Mouse (Mus musculus): ENCODE results near the gene Ifnlr1. TPM values are rescaled to one million over a fixed set of nuclear protein-coding genes. Genes with fewer than 3 reads are reported as not detected.
A peak's percentile ranks its signal among the peaks of the same experiment; 100 is the strongest.
"Not testable (repeated sequence)": the region's sequence is repeated elsewhere in the genome, so short reads cannot be mapped to it uniquely, and the experiment has no call there.

Gene Ifnlr1
- polyA plus RNA-seq (2015; fragmentation: Nextera tagmentation; extraction: Ambion mirVana): 1.8 TPM in 2 replicates

- under 1% methylated on average over 40 of the region's 41 CpGs for WGBS
- peak; percentile 65 for ATAC-seq (ENCODE audit: insufficient read depth, low FRiP score, low read depth)
Measured at GRCm38 (mm10) chr4:135685906-135686567, at the start of gene Ifnlr1. TSS of gene Ifnlr1 (plus strand) at chr4:135686287.

GRCm38 (mm10) chr4:135641302-135642079 is 44.6 kb upstream of the Ifnlr1 start:
- not testable (repeated sequence) for H3K9ac ChIP-seq; H3K4me3 ChIP-seq (replicated peaks); H3K36me3 ChIP-seq; H3K4me2 ChIP-seq; H3K27me3 ChIP-seq (replicated peaks); H3K27ac ChIP-seq; H3K9me3 ChIP-seq; ATAC-seq (ENCODE audit: insufficient read depth, low FRiP score, low read depth)
- 74% methylated on average over 8 of the region's 8 CpGs for WGBS
- peaks cover 11% of the 10 kb centered on the region for H3K4me1 ChIP-seq

More at GRCm38 (mm10) chr4:135685906-135686567, at the start of gene Ifnlr1:
- peak within 1 kb of the TSS; percentile 95 for H3K4me2 ChIP-seq
- peak within 1 kb of the TSS; percentile 60 for H3K4me3 ChIP-seq (replicated peaks)
- peaks cover 28% of the 10 kb centered on the region; the same call in 1 of the 2 replicates for H3K27me3 ChIP-seq (replicated peaks)
- no peaks in the 10 kb centered on the region for H3K9me3 ChIP-seq
- peak within 1 kb of the TSS; percentile 70; the same call in 1 of the 2 replicates for H3K27ac ChIP-seq
- H3K4me1 ChIP-seq: no peaks in the 10 kb centered on the region
- H3K9ac ChIP-seq: peak within 1 kb of the TSS; percentile 59; the same call in 1 of the 2 replicates
- no peaks in the 10 kb centered on the region for H3K36me3 ChIP-seq

GRCm38 (mm10) chr4:135645022-135645637 is 41.0 kb upstream of the Ifnlr1 start:
- 35% methylated on average over 12 of the region's 12 CpGs for WGBS
- H3K4me2 ChIP-seq: no peak overlapping the region
- ATAC-seq (ENCODE audit: insufficient read depth, low FRiP score, low read depth): peak; percentile 82

GRCm38 (mm10) chr4:135652966-135653607 is 33.0 kb upstream of the Ifnlr1 start:
- H3K9me3 ChIP-seq: no peaks in the 10 kb centered on the region
- no peak overlapping the region for H3K9ac ChIP-seq
- no peaks in the 10 kb centered on the region for H3K27me3 ChIP-seq (replicated peaks)
- H3K4me2 ChIP-seq: no peak overlapping the region
- H3K4me3 ChIP-seq (replicated peaks): no peak overlapping the region
- H3K27ac ChIP-seq: no peak overlapping the region
- H3K4me1 ChIP-seq: peaks cover 28% of the 10 kb centered on the region
- no peak for ATAC-seq (ENCODE audit: insufficient read depth, low FRiP score, low read depth)
- 44% methylated on average over 11 of the region's 11 CpGs for WGBS
- no peaks in the 10 kb centered on the region for H3K36me3 ChIP-seq

More at GRCm38 (mm10) chr4:135645022-135645637, 41.0 kb upstream of the Ifnlr1 start:
- Histone ChIP-seq H3K9me3 (no peaks in the 10 kb centered on the region), H3K9ac (no peak overlapping the region), H3K27ac (peak overlapping the region; percentile 35; the same call in 1 of the 2 replicates), H3K4me1 (peaks cover 11% of the 10 kb centered on the region), H3K36me3 (no peaks in the 10 kb centered on the region), H3K4me3 (replicated peaks) (no peak overlapping the region), H3K27me3 (replicated peaks) (no peaks in the 10 kb centered on the region)

- H3K27ac ChIP-seq: no peak overlapping the region
- H3K4me2 ChIP-seq: no peak overlapping the region
- no peaks in the 10 kb centered on the region for H3K27me3 ChIP-seq (replicated peaks)
- no peaks in the 10 kb centered on the region for H3K9me3 ChIP-seq
- WGBS: 90% methylated on average over 7 of the region's 7 CpGs
- H3K4me3 ChIP-seq (replicated peaks): no peak overlapping the region
- H3K9ac ChIP-seq: no peak overlapping the region
- H3K36me3 ChIP-seq: no peaks in the 10 kb centered on the region
- peaks cover 37% of the 10 kb centered on the region for H3K4me1 ChIP-seq
- ATAC-seq (ENCODE audit: insufficient read depth, low FRiP score, low read depth): no peak
Measured at GRCm38 (mm10) chr4:135653956-135654355, 32.1 kb upstream of the Ifnlr1 start.

GRCm38 (mm10) chr4:135655499-135655898 is 30.6 kb upstream of the Ifnlr1 start:
- H3K4me3 ChIP-seq (replicated peaks): no peak overlapping the region
- no peaks in the 10 kb centered on the region for H3K27me3 ChIP-seq (replicated peaks)
- no peaks in the 10 kb centered on the region for H3K36me3 ChIP-seq
- no peak overlapping the region for H3K9ac ChIP-seq
- H3K9me3 ChIP-seq: no peaks in the 10 kb centered on the region
- H3K27ac ChIP-seq: peak overlapping the region; percentile 67; the same call in 1 of the 2 replicates
- peak overlapping the region; percentile 5; the same call in 1 of the 2 replicates for H3K4me2 ChIP-seq
- ATAC-seq (ENCODE audit: insufficient read depth, low FRiP score, low read depth): 0 out of 2 replicates have a peak, but pooled peaks have one; percentile 13
- peaks cover 38% of the 10 kb centered on the region for H3K4me1 ChIP-seq
- 23% methylated on average over 7 of the region's 7 CpGs for WGBS

GRCm38 (mm10) chr4:135656094-135656589 is 29.9 kb upstream of the Ifnlr1 start:
- no peaks in the 10 kb centered on the region for H3K9me3 ChIP-seq
- H3K9ac ChIP-seq: no peak overlapping the region
- H3K4me1 ChIP-seq: peaks cover 43% of the 10 kb centered on the region
- H3K4me2 ChIP-seq: peak overlapping the region; percentile 34
- 0 out of 2 replicates have a peak, but pooled peaks have one; percentile 19 for ATAC-seq (ENCODE audit: insufficient read depth, low FRiP score, low read depth)
- H3K27me3 ChIP-seq (replicated peaks): no peaks in the 10 kb centered on the region
- H3K36me3 ChIP-seq: no peaks in the 10 kb centered on the region
- WGBS: 21% methylated on average over 10 of the region's 10 CpGs
- peak overlapping the region; percentile 67; the same call in 1 of the 2 replicates for H3K27ac ChIP-seq
- H3K4me3 ChIP-seq (replicated peaks): no peak overlapping the region

- Histone ChIP-seq H3K4me3 (replicated peaks) (no peak overlapping the region), H3K27ac (peak overlapping the region; percentile 77), H3K9ac (no peak overlapping the region), H3K27me3 (replicated peaks) (no peaks in the 10 kb centered on the region), H3K4me2 (no peak overlapping the region), H3K36me3 (no peaks in the 10 kb centered on the region), H3K9me3 (no peaks in the 10 kb centered on the region), H3K4me1 (peaks cover 42% of the 10 kb centered on the region)
- ATAC-seq (ENCODE audit: insufficient read depth, low FRiP score, low read depth): peak; percentile 29; the same call in 1 of the 2 replicates
- WGBS: 48% methylated on average over 5 of the region's 5 CpGs
Measured at GRCm38 (mm10) chr4:135658484-135658883, 27.6 kb upstream of the Ifnlr1 start.

GRCm38 (mm10) chr4:135658899-135659298 is 27.2 kb upstream of the Ifnlr1 start:
- no peak for ATAC-seq (ENCODE audit: insufficient read depth, low FRiP score, low read depth)
- H3K4me1 ChIP-seq: peaks cover 42% of the 10 kb centered on the region
- H3K4me2 ChIP-seq: no peak overlapping the region
- 76% methylated on average over 12 of the region's 12 CpGs for WGBS
- no peaks in the 10 kb centered on the region for H3K9me3 ChIP-seq
- H3K9ac ChIP-seq: no peak overlapping the region
- no peaks in the 10 kb centered on the region for H3K36me3 ChIP-seq
- H3K27ac ChIP-seq: peak overlapping the region; percentile 77
- no peaks in the 10 kb centered on the region for H3K27me3 ChIP-seq (replicated peaks)
- H3K4me3 ChIP-seq (replicated peaks): no peak overlapping the region

GRCm38 (mm10) chr4:135661082-135661809 is 24.8 kb upstream of the Ifnlr1 start:
- Histone ChIP-seq H3K4me3 (replicated peaks) (no peak overlapping the region), H3K4me1 (peaks cover 28% of the 10 kb centered on the region), H3K27me3 (replicated peaks) (no peaks in the 10 kb centered on the region), H3K9me3 (no peaks in the 10 kb centered on the region), H3K27ac (peak overlapping the region; percentile 65), H3K9ac (no peak overlapping the region), H3K36me3 (no peaks in the 10 kb centered on the region), H3K4me2 (no peak overlapping the region)
- WGBS: 45% methylated on average over 6 of the region's 6 CpGs
- peak; percentile 66 for ATAC-seq (ENCODE audit: insufficient read depth, low FRiP score, low read depth)
